Mouse (Mus musculus) embryonic facial prominence, embryonic 13.5 days (tissue): ENCODE results near the gene Mfap2. TPM values are rescaled to one million over a fixed set of nuclear protein-coding genes. Genes with fewer than 3 reads are reported as not detected.

Experiments used
- ATAC-seq: fragments of 200-750 bp; cut with Nextera tagmentation; 2 replicates; pipeline ENCODE4 v1.8.0; 2017; ENCODE audit warnings: low read depth; ENCODE audit not compliant: insufficient number of reproducible peaks, insufficient read depth, low FRiP score, low TSS enrichment
- H3K27ac ChIP-seq: fragments of 300-500 bp; sonication (generic); 2 replicates; pipeline ENCODE4 v1.5.1; 2015; ENCODE audit warnings: moderate library complexity, mild to moderate bottlenecking, inconsistent platforms
- H3K27me3 ChIP-seq: fragments of 300-500 bp; sonication (generic); 2 replicates; pipeline ENCODE4 v1.6.1; 2015; ENCODE audit warnings: mild to moderate bottlenecking, inconsistent platforms
- H3K36me3 ChIP-seq: fragments of 300-500 bp; sonication (generic); 2 replicates; pipeline ENCODE4 v1.6.1; 2015; ENCODE audit warnings: mild to moderate bottlenecking, inconsistent platforms
- H3K4me1 ChIP-seq: fragments of 300-500 bp; sonication (generic); 2 replicates; pipeline ENCODE4 v1.6.1; 2015; ENCODE audit warnings: inconsistent platforms
- H3K4me2 ChIP-seq: fragments of 300-500 bp; sonication (generic); 2 replicates; pipeline ENCODE4 v1.6.1; 2015; ENCODE audit warnings: moderate library complexity, mild to moderate bottlenecking, inconsistent platforms
- H3K4me3 ChIP-seq: fragments of 300-500 bp; sonication (generic); 2 replicates; pipeline ENCODE4 v1.5.1; 2015; ENCODE audit warnings: mild to moderate bottlenecking, inconsistent platforms
- H3K9ac ChIP-seq: fragments of 300-500 bp; sonication (generic); 2 replicates; pipeline ENCODE4 v1.6.1; 2015; ENCODE audit warnings: mild to moderate bottlenecking, inconsistent platforms
- H3K9me3 ChIP-seq: fragments of 300-500 bp; sonication (generic); 2 replicates; pipeline ENCODE4 v1.6.1; 2016; ENCODE audit warnings: inconsistent platforms
- WGBS: fragments of 180-500 bp; shearing (Covaris S2); methylation state at CpG from one replicate; pipeline ENCODE4 v1.1.7; 2015; ENCODE audit warnings: mixed read lengths; 5-methylcytosine and 5-hydroxymethylcytosine counted together
- polyA plus RNA-seq: library from polyadenylated mRNA; unstranded; fragments of >200 nt; fragmentation: Nextera tagmentation; extraction: Ambion mirVana; gene quantifications from 2 replicates; pipeline ENCODE4 v1.2.1, GENCODE M21; 2015

Mfap2 gene
- polyA plus RNA-seq, 1 experiment from 2014 or later, result 792 TPM

DNA sequence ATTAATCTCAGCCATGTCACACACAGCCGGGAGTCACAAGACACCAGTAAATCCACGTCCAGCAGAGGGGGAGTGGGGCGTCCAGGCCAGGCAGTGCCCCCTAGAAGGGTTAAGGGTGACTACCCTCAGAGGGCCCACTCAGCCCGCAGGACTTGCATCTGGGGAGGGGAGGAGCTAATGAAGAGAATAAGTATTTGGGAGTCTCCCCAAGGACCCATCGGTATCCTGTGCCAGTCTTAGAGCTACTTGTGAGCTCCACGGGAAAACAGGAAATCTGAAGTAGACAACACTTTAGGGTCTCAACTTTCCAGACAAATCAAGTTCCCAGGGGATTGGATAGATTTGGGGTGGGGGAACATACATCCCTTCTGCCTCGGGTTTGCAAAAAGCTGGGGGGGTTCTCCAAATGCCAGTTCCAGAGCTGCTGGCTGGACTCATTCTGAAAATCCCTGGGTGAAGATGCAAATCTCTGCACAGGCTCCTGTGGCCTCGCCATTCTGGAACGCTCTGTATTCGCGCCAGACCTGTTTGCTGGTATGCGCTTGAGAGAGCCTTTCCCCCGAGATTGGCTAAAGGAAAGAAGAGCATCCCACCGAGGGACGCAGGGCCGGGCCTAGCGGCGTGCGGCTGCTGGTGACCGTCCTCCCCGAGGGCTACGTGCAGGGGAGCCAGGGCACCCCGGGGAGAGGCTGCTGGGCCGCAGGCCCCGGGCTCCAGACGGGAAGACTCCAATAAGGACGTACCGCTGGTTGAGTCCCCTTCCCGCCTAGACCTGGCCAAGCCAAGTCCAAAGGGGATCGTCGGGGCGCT, 49.6 kb downstream of the Mfap2 start:
- Histone ChIP-seq H3K4me3 (peak overlapping the region; percentile 67), H3K9ac (peak overlapping the region; percentile 90), H3K4me1 (peaks cover 19% of the 10 kb centered on the region), H3K9me3 (no peaks in the 10 kb centered on the region), H3K27ac (peak overlapping the region; percentile 95), H3K4me2 (peak overlapping the region; percentile 74), H3K27me3 (no peaks in the 10 kb centered on the region), H3K36me3 (peaks cover 30% of the 10 kb centered on the region)
- WGBS, result 2% methylated on average over 32 of the region's 32 CpGs
- ATAC-seq, result peak; percentile 60; the same call in 1 of the 2 replicates

DNA sequence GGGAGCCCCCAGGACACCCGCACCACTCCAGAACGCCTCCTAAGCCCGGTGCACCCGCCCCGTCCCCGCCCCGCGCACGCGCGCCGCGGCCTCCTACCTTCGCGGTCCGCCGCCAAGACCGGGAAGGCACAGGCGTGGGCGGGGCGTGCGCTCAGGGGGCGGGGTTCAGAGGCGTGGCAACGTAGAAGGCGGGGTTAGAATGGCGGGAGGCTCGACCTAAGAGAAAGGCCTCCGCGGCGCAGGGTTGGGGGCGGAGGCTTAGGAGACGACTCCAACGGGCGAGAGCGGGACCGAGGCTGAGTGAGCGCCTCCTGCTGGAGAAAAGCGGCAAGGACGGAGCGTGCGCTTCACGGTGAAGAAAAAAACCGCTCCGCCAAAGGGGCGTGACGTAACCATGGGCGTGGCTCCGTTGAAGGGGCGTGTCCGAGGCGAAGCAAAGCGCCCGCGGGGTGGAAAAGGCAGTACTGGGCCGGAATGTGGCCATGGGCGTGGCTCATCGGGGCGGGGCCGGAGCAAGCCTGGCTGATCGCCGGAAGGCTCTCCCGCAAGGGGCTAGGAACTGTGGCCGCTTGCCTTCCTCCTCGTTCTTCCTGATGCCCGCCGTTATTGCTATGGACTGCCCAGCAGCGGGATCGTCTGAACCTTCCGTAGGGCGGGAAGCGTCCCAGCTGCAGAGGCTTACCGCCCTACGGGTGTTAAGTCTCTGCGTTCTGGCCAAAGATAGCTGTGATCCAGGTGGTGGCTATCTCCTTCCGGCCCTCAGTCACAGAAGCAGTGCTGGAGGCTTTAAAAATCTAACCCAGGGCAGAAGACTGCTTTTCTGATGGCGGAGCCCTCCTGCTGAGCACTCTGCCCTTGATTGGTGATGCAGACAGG, 50.4 kb downstream of the Mfap2 start, which contains the start of gene Crocc:
Crocc (minus strand) TSS at position 125 of the 876 bp plus-strand sequence.
- ATAC-seq, result peak; percentile 95

DNA sequence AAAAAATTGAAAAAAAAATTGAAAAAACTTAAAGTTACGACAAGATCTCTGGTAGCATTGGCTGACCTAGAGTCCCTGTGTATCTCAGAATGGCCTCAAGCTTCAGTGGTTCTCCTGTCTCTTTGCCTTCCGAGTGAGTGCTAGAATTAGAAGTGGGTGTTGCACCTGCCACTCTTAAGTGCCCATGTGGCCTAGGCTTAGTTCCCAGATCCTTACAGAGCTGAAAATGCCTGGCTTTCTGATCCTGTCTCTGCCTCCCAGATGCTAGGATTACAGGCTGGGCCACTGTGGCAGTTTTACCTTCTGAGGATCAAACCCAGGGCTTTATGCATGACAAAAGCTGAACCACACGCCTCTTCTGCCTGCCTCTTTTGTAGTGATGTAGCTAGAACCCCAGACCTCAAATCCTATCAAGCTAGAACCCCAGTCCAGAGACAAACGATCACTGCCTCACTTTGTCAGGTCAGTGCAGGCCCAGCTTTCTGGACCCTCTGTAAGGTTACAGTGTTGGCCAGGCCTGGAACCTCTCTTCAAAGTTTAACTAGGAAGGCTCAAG, 54.0 kb downstream of the Mfap2 start:
- H3K9ac ChIP-seq, result no peak overlapping the region
- no peak overlapping the region for H3K27ac ChIP-seq
- H3K4me3 ChIP-seq, result no peak overlapping the region
- ATAC-seq, result no peak
- WGBS, result 85% methylated on average over 4 of the region's 4 CpGs
- H3K27me3 ChIP-seq, result no peaks in the 10 kb centered on the region
- H3K9me3 ChIP-seq, result no peaks in the 10 kb centered on the region
- H3K36me3 ChIP-seq, result peaks cover 37% of the 10 kb centered on the region
- peaks cover 22% of the 10 kb centered on the region for H3K4me1 ChIP-seq
- H3K4me2 ChIP-seq, result no peak overlapping the region

More for the DNA sequence above, 50.4 kb downstream of the Mfap2 start, which contains the start of gene Crocc:
- WGBS, result under 1% methylated on average over 77 of the region's 77 CpGs
- H3K27me3 ChIP-seq, result no peaks in the 10 kb centered on the region
- H3K4me3 ChIP-seq, result peak within 1 kb of the TSS; percentile 67
- H3K9me3 ChIP-seq, result no peaks in the 10 kb centered on the region
- H3K4me2 ChIP-seq, result peak within 1 kb of the TSS; percentile 74
- peak within 1 kb of the TSS; percentile 95 for H3K27ac ChIP-seq
- H3K9ac ChIP-seq, result peak within 1 kb of the TSS; percentile 90
- H3K4me1 ChIP-seq, result peaks cover 19% of the 10 kb centered on the region
- H3K36me3 ChIP-seq, result peaks cover 25% of the 10 kb centered on the region

DNA sequence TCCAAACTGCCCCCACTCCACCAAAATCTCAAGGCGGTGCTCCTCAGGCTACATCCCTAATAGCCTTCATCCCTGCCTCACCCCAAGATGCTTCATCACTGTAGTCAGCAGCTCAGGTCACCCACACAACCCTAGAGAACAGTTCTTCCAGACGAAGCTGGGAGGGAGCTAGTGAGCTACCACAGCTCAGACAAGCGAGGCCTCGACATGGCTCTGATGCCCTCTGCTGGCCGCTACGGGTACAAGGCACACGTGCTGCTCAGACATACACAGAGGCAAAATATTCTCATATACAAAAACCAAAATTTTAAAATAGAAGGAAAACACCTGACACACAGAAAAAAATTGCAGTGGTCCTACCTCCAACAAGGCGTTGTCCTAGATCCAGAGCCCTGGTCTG, 54.9 kb downstream of the Mfap2 start:
- no peak for ATAC-seq
- H3K4me2 ChIP-seq, result no peak overlapping the region
- peaks cover 46% of the 10 kb centered on the region for H3K36me3 ChIP-seq
- WGBS, result 5% methylated on average over 8 of the region's 8 CpGs
- H3K9me3 ChIP-seq, result no peaks in the 10 kb centered on the region
- no peak overlapping the region for H3K9ac ChIP-seq
- no peaks in the 10 kb centered on the region for H3K27me3 ChIP-seq
- H3K4me1 ChIP-seq, result peaks cover 14% of the 10 kb centered on the region
- H3K27ac ChIP-seq, result no peak overlapping the region
- no peak overlapping the region for H3K4me3 ChIP-seq

Other genes with a start within 250 kb of the Mfap2 start
- 0.15 TPM in 1 of 2 replicates, not detected in the other for gene Padi4, start 236.2 kb upstream of the Mfap2 start, polyA plus RNA-seq
- 0.14 and 0.28 TPM in 2 replicates for gene Padi3, start 199.8 kb upstream of the Mfap2 start, polyA plus RNA-seq
- 0.07 and 0.14 TPM in 2 replicates for gene Padi1, start 164.6 kb upstream of the Mfap2 start, polyA plus RNA-seq
- 1.8 and 2.3 TPM in 2 replicates for gene Padi2, start 104.1 kb upstream of the Mfap2 start, polyA plus RNA-seq
- gene Sdhb, start 49.2 kb upstream of the Mfap2 start, polyA plus RNA-seq, result 393 and 412 TPM in 2 replicates
- gene Atp13a2, start 23.5 kb upstream of the Mfap2 start, polyA plus RNA-seq, result 38.9 and 40.2 TPM in 2 replicates
- gene Crocc, start 50.1 kb downstream of the Mfap2 start, polyA plus RNA-seq, result 6.1 and 7.8 TPM in 2 replicates
- 76.7 and 83.5 TPM in 2 replicates for gene Necap2, start 67.9 kb downstream of the Mfap2 start, polyA plus RNA-seq
- 0.22 and 0.32 TPM in 2 replicates for gene Spata21, start 77.9 kb downstream of the Mfap2 start, polyA plus RNA-seq
- 40.5 and 42.4 TPM in 2 replicates for gene Szrd1, start 129.4 kb downstream of the Mfap2 start, polyA plus RNA-seq
- gene Fbxo42, start 137.5 kb downstream of the Mfap2 start, polyA plus RNA-seq, result 23.3 and 24.2 TPM in 2 replicates
- gene Rsg1, start 203.5 kb downstream of the Mfap2 start, polyA plus RNA-seq, result 7.4 and 7.9 TPM in 2 replicates
- 18.9 and 23.3 TPM in 2 replicates for gene Arhgef19, start 229.1 kb downstream of the Mfap2 start, polyA plus RNA-seq